Mouse (Mus musculus) hindbrain, embryonic 12.5 days (tissue): ENCODE results near the gene Ntan1. TPM values are rescaled to one million over a fixed set of nuclear protein-coding genes. Genes with fewer than 3 reads are reported as not detected.
"Not testable (repeated sequence)": the region's sequence is repeated elsewhere in the genome, so short reads cannot be mapped to it uniquely, and the experiment has no call there.

Experiments
- ATAC-seq: fragments of 200-750 bp; cut with Nextera tagmentation; 2 replicates; pipeline ENCODE4 v1.8.0; 2017; ENCODE audit warnings: moderate TSS enrichment; ENCODE audit not compliant: low FRiP score
- H3K27ac ChIP-seq: fragments of 300-500 bp; sonication (generic); 2 replicates; pipeline ENCODE4 v1.5.1; 2016; ENCODE audit warnings: mild to moderate bottlenecking
- H3K27me3 ChIP-seq: fragments of 300-500 bp; sonication (generic); 2 replicates; pipeline ENCODE4 v1.6.1; 2016; ENCODE audit warnings: mild to moderate bottlenecking
- H3K36me3 ChIP-seq: fragments of 300-500 bp; sonication (generic); 2 replicates; pipeline ENCODE4 v1.6.1; 2016; ENCODE audit warnings: mild to moderate bottlenecking
- H3K4me1 ChIP-seq: fragments of 300-500 bp; sonication (generic); 2 replicates; pipeline ENCODE4 v1.6.1; 2016
- H3K4me2 ChIP-seq: fragments of 300-500 bp; sonication (generic); replicated peaks from 2 replicates; pipeline ENCODE4 v1.6.1; 2016; ENCODE audit warnings: mild to moderate bottlenecking
- H3K4me3 ChIP-seq: fragments of 300-500 bp; sonication (generic); 2 replicates; pipeline ENCODE4 v1.5.1; 2016; ENCODE audit warnings: mild to moderate bottlenecking
- H3K9ac ChIP-seq: fragments of 300-500 bp; sonication (generic); 2 replicates; pipeline ENCODE4 v1.6.1; 2016; ENCODE audit warnings: mild to moderate bottlenecking, moderate library complexity
- H3K9me3 ChIP-seq: fragments of 300-500 bp; sonication (generic); replicated peaks from 2 replicates; pipeline ENCODE4 v1.6.1; 2016; ENCODE audit warnings: mild to moderate bottlenecking
- WGBS: fragments of 180-500 bp; shearing (Covaris S2); methylation state at CpG from one replicate; pipeline ENCODE4 v1.1.7; 2016; 5-methylcytosine and 5-hydroxymethylcytosine counted together
- polyA plus RNA-seq: library from polyadenylated mRNA; unstranded; fragments of >200 nt; fragmentation: Nextera tagmentation; extraction: Ambion mirVana; gene quantifications from 2 replicates; pipeline ENCODE4 v1.2.1, GENCODE M21; 2016

Gene Ntan1
- polyA plus RNA-seq, 1 experiment from 2014 or later: 198 TPM

DNA sequence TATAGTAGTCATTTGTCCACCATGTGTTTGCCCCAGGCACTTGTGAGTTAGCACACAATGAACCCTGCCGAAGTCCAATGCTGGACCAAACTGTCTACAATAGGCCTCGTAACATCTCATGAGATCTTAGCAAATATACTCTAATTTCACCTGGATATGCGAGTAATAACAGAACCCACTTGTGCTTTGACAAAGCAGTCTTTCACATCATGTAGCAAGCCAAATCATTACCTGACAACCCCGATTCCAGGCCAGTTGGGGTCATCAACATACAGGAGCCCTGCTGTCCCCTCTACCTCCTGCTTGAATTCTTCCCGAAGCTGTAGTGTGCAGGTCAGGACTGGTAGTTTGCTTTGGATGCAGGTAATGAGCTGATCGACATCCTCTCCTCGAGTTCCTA lies 21.4 kb downstream of the Ntan1 start:
- H3K4me1 ChIP-seq: no peaks in the 10 kb centered on the region

DNA sequence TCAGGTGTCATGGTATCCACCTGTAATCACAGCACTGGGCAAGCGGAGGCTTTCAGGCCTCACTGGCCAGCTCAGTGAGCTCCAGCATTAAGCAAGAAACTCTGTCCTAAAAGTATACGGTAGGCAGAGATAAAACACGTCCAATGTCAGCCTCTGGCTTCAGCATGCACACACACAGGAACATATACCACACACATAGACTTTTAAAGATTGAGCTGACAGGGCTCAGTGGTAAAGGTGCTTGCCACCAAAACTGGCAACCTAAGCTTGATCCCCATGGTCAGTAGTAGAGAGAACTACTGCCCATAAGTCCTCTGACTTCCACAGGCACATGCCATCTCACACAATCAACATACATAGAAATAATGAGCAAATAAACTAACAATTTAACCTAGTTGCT lies 22.3 kb downstream of the Ntan1 start:
- no peak for ATAC-seq
- WGBS: 96% methylated on average over 3 of the region's 3 CpGs
- H3K27ac ChIP-seq: no peak overlapping the region
- no peaks in the 10 kb centered on the region for H3K27me3 ChIP-seq
- no peak overlapping the region for H3K4me2 ChIP-seq
- H3K4me1 ChIP-seq: no peaks in the 10 kb centered on the region
- no peaks in the 10 kb centered on the region for H3K9me3 ChIP-seq
- H3K9ac ChIP-seq: no peak overlapping the region
- no peak overlapping the region for H3K4me3 ChIP-seq
- H3K36me3 ChIP-seq: peaks cover 81% of the 10 kb centered on the region

More for the DNA sequence above, 21.4 kb downstream of the Ntan1 start:
- Histone ChIP-seq H3K27ac (no peak overlapping the region), H3K27me3 (no peaks in the 10 kb centered on the region), H3K4me2 (no peak overlapping the region), H3K9me3 (no peaks in the 10 kb centered on the region), H3K36me3 (peaks cover 81% of the 10 kb centered on the region), H3K4me3 (no peak overlapping the region), H3K9ac (no peak overlapping the region)
- 90% methylated on average over 7 of the region's 7 CpGs for WGBS
- no peak for ATAC-seq

DNA sequence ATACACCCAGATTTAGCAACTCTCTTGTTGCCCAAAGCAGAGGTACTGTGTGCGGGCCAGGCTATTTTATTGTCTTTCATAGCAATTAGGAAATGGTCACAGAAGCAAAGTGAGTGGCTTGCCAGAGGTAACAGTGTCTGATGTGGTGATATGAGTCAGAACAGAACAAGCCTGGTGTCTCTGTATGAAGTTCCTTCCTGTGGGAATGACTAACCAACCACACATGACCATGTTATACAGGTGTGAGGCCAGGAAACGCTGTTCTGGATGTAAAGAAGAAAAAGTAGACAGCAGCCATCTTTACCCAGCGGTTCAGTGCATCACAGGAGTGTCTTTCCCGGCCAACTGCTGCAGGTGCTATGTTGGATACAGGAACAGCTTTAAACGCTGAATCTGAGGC lies 26.4 kb downstream of the Ntan1 start:
- H3K27ac ChIP-seq: no peak overlapping the region
- no peak overlapping the region for H3K9ac ChIP-seq
- H3K4me1 ChIP-seq: no peaks in the 10 kb centered on the region
- no peaks in the 10 kb centered on the region for H3K27me3 ChIP-seq
- H3K36me3 ChIP-seq: peaks cover 49% of the 10 kb centered on the region
- 95% methylated on average over 5 of the region's 5 CpGs for WGBS
- ATAC-seq: no peak
- H3K9me3 ChIP-seq: no peaks in the 10 kb centered on the region
- H3K4me3 ChIP-seq: no peak overlapping the region
- no peak overlapping the region for H3K4me2 ChIP-seq

DNA sequence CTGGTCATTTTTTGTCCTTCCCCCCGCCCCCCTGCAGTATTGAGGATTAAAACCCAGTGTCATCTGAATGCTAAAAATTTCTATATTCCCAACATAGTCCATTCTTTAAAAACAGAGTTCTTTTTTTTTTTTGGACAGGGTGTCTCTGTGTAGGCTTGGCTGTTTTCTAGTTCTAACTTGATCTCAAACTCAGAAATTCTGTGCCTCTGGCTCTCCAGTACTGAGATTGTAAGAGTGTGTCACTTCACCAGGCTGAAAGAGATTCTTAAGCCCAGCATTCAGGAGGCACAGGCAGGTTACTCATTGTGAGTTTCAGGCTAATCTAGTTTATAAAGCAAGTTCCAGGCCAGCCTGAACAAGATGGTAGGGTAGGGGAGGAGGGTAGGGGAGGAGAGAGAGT lies 28.0 kb downstream of the Ntan1 start:
- Histone ChIP-seq H3K27ac (no peak overlapping the region), H3K36me3 (peaks cover 36% of the 10 kb centered on the region), H3K9ac (no peak overlapping the region), H3K4me2 (no peak overlapping the region), H3K4me3 (no peak overlapping the region), H3K4me1 (no peaks in the 10 kb centered on the region), H3K27me3 (no peaks in the 10 kb centered on the region), H3K9me3 (no peaks in the 10 kb centered on the region)
- WGBS: 81% methylated on average over 1 of the region's 1 CpGs
- no peak for ATAC-seq

- 76% methylated on average over 2 of the region's 2 CpGs for WGBS
- Histone ChIP-seq H3K4me2 (no peak overlapping the region), H3K27me3 (no peaks in the 10 kb centered on the region), H3K27ac (no peak overlapping the region), H3K9ac (no peak overlapping the region), H3K4me1 (no peaks in the 10 kb centered on the region), H3K4me3 (no peak overlapping the region), H3K9me3 (no peaks in the 10 kb centered on the region), H3K36me3 (peaks cover 33% of the 10 kb centered on the region)
- no peak for ATAC-seq
These were observed 29.7 kb downstream of the Ntan1 start for GRCm38 (mm10) chr16:13848310-13848709.

- Histone ChIP-seq H3K4me3 (no peak overlapping the region), H3K36me3 (peaks cover 25% of the 10 kb centered on the region), H3K9ac (no peak overlapping the region), H3K27me3 (no peaks in the 10 kb centered on the region), H3K4me1 (no peaks in the 10 kb centered on the region), H3K9me3 (no peaks in the 10 kb centered on the region), H3K4me2 (no peak overlapping the region), H3K27ac (no peak overlapping the region)
- 94% methylated on average over 4 of the region's 4 CpGs for WGBS
- no peak for ATAC-seq
These were observed 32.8 kb downstream of the Ntan1 start for GRCm38 (mm10) chr16:13851446-13851845.

- Histone ChIP-seq H3K4me2 (no peak overlapping the region), H3K27me3 (no peaks in the 10 kb centered on the region), H3K9ac (no peak overlapping the region), H3K27ac (no peak overlapping the region), H3K4me3 (no peak overlapping the region), H3K4me1 (no peaks in the 10 kb centered on the region), H3K36me3 (peaks cover 31% of the 10 kb centered on the region), H3K9me3 (no peaks in the 10 kb centered on the region)
- WGBS: 91% methylated on average over 4 of the region's 4 CpGs
- no peak for ATAC-seq
These were observed 35.2 kb downstream of the Ntan1 start for GRCm38 (mm10) chr16:13853886-13854285.

GRCm38 (mm10) chr16:13866076-13866475 lies 47.4 kb downstream of the Ntan1 start:
- no peak for ATAC-seq
- peaks cover 10% of the 10 kb centered on the region for H3K36me3 ChIP-seq
- WGBS: 84% methylated on average over 4 of the region's 4 CpGs
- H3K9ac ChIP-seq: no peak overlapping the region
- H3K4me3 ChIP-seq: no peak overlapping the region
- H3K4me1 ChIP-seq: peaks cover 10% of the 10 kb centered on the region
- no peaks in the 10 kb centered on the region for H3K27me3 ChIP-seq
- no peak overlapping the region for H3K27ac ChIP-seq
- no peaks in the 10 kb centered on the region for H3K9me3 ChIP-seq
- no peak overlapping the region for H3K4me2 ChIP-seq

- Histone ChIP-seq H3K4me3 (no peak overlapping the region), H3K9ac (no peak overlapping the region), H3K27me3 (no peaks in the 10 kb centered on the region), H3K4me2 (no peak overlapping the region), H3K27ac (no peak overlapping the region), H3K4me1 (peaks cover 10% of the 10 kb centered on the region), H3K36me3 (peaks cover 10% of the 10 kb centered on the region), H3K9me3 (no peaks in the 10 kb centered on the region)
- 85% methylated on average over 5 of the region's 5 CpGs for WGBS
- ATAC-seq: no peak
These were observed 48.0 kb downstream of the Ntan1 start for GRCm38 (mm10) chr16:13866616-13867015.

DNA sequence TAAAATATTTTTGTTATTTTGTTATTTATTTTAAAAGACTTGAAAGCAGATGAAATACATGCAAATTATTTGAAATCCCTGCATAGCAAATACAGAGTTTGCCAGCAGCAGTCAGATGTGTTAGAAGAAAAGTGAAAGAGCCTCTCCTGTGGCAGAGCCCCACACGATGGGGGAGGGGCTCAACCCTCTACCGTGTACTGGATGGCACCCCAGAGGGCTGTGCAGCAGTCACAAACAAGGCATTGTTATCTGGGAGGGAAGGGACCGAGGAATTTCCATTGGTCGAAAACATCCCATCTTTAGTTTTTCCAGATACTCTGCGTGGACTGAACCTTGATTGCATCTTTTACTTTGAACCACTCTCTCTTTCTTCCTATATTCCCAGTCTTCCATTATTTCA lies 48.8 kb downstream of the Ntan1 start:
- not testable (repeated sequence) for H3K9ac ChIP-seq, H3K4me3 ChIP-seq, H3K9me3 ChIP-seq, H3K27me3 ChIP-seq, H3K4me1 ChIP-seq
- 8% methylated on average over 5 of the region's 5 CpGs for WGBS
- peak overlapping the region; percentile 59 for H3K4me2 ChIP-seq
- peak; percentile 84 for ATAC-seq
- peaks cover 10% of the 10 kb centered on the region for H3K36me3 ChIP-seq
- H3K27ac ChIP-seq: peak overlapping the region; percentile 70; the same call in 1 of the 2 replicates

DNA sequence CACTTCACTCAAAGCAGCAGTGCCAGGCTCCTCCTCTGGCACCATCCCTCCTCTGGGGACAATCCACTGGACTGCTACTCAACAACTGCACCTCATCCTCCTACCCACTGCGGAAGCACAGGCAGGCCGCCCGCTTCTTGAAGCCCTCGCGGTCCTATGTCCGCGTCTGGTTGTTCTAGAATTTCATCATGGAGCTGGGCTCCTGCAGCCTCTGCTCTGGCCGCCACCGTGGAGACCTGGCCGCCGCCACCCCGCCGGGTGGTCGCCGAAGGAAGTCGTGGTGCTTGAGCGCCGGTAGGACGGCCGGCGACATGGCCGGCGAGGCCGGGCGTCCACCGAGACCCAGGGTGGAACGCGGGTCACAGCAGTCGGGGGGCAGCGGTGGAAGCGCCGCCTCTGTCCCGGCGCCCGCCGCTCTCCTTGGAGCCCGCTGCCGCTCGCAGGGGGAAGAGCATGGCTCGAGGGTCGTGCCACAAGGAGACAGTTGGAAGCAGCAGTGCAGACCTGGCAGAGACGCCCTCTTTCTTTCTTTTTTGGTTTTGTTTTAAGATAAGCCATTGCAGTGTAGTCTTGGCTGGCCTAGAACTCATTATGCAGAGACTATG lies 49.4 kb downstream of the Ntan1 start:
- no peaks in the 10 kb centered on the region for H3K9me3 ChIP-seq
- H3K4me3 ChIP-seq: peak overlapping the region; percentile 37
- WGBS: 4% methylated on average over 42 of the region's 42 CpGs
- ATAC-seq: peak; percentile 87
- peak overlapping the region; percentile 70 for H3K27ac ChIP-seq
- peak overlapping the region; percentile 59 for H3K4me2 ChIP-seq
- no peaks in the 10 kb centered on the region for H3K27me3 ChIP-seq
- peak overlapping the region; percentile 59 for H3K9ac ChIP-seq
- peaks cover 10% of the 10 kb centered on the region for H3K36me3 ChIP-seq
- H3K4me1 ChIP-seq: peaks cover 10% of the 10 kb centered on the region

DNA sequence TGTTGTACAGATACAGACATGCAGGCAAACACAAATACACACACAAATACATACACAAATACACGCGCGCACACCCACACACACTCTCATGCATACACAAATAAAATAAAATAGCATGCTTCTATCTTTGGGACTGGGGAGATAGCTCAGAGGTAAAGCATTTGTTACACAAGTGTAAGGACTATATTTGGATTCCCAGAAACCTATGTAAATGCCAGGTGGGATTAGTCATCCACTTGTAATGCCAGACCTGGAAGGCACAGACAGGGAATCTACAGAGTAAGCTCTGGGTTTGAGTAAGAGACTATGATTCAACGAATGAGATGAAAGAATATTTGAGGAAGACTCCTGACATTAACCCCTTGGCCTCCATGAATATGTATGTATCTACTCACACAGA lies 56.8 kb downstream of the Ntan1 start:
- H3K27me3 ChIP-seq: no peaks in the 10 kb centered on the region
- H3K4me3 ChIP-seq: no peak overlapping the region
- no peak for ATAC-seq
- H3K4me1 ChIP-seq: no peaks in the 10 kb centered on the region
- WGBS: 92% methylated on average over 4 of the region's 4 CpGs
- no peak overlapping the region for H3K4me2 ChIP-seq
- H3K9ac ChIP-seq: no peak overlapping the region
- H3K9me3 ChIP-seq: no peaks in the 10 kb centered on the region
- H3K36me3 ChIP-seq: peaks cover 33% of the 10 kb centered on the region; the same call in 1 of the 2 replicates
- no peak overlapping the region for H3K27ac ChIP-seq

DNA sequence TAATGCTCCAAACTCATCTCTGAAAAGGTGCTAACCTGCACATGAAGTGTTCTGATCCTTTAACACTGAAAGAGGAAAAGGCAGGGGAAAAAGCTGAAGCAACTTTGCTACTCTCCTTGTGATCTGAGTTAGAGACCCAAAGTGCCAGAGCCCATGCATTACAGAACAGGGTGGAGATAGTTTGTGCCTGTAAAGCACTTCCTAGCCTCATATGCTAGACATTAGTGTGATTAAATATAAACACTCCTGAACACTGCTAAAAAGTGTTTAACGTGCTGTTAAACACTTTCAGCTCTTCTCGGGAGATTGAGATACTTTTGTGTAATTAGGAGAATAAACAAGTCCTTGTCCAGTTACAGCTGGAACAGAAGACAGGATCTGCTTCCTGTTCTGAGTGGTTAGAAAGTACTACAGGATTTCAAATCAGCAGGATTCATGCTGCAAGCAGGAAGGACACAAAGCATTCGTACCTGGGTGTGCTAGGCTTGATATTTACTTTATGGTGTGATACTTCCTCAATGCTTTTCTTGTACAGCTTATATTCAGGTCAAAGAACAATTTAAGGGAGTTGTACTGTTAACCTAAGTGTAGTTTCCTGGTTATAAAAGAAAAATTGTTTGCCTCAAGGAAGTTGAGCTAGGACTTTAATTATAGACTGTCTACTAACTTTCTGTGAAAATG lies 64.6 kb downstream of the Ntan1 start:
- Histone ChIP-seq H3K27me3 (no peaks in the 10 kb centered on the region), H3K9me3 (no peaks in the 10 kb centered on the region), H3K36me3 (peaks cover 4% of the 10 kb centered on the region; the same call in 1 of the 2 replicates), H3K4me3 (no peak overlapping the region), H3K4me1 (no peaks in the 10 kb centered on the region), H3K4me2 (no peak overlapping the region), H3K27ac (no peak overlapping the region), H3K9ac (no peak overlapping the region)
- ATAC-seq: no peak
- WGBS: 71% methylated on average over 3 of the region's 3 CpGs
